Mouse (Mus musculus): ENCODE data around the gene Hand2. TPM values are rescaled to one million over a fixed set of nuclear protein-coding genes. Genes with fewer than 3 reads are reported as not detected.

The Hand2 gene
- total and polyA plus RNA-seq, 3 experiments = not detected

DNA sequence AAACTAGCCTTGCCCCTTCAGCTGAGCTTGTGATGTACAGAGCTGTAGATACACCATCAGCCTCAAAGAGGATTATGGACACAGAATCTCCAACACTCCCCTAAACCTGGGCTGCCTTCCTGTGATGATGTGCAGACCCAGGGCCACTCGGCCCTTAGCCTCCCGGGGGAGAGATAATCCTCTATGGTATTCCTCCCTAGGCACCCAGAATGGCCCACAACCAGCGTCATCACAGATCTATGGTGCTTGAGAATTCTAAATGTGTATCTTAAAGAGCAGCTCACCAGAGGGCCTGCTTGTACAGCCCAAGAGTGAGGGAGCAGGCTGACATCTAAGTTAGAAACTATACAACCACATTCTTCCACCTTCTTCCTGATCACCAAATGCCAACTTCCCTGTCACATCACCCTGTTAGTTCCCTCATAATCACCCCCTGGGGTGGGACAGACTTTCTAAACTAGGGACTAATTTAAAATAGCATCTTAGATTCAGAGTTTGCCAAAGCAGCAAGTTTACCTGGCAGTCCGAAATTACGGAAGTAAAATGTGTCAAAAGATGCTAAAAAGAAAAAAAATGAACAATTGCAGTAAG lies 2.8 kb upstream of the Hand2 start:
- no peak overlapping the region for H3K4me3 ChIP-seq (ENCODE audit: control insufficient read depth in 1 of 2, insufficient read depth in 1 of 2, low read depth in 2 of 2, low read length in 2 of 2)
- no peak overlapping the region for H3K27ac ChIP-seq (ENCODE audit: control insufficient read depth, low read depth, low read length)
- no peak for TF ChIP-seq POLR2AphosphoS5 (IDR thresholded peaks at IDR 0.05; ENCODE audit: borderline replicate concordance, low read depth, low read length)
- TF ChIP-seq NRF1 (IDR thresholded peaks at IDR 0.05; ENCODE audit: insufficient read depth, low read depth, low read length, poor library complexity, severe bottlenecking) = no peak
- no peak overlapping the region for H3K9ac ChIP-seq (ENCODE audit: control insufficient read depth, low read depth, low read length, poor library complexity, severe bottlenecking)
- no peak for DNase-seq (ENCODE audit: low read depth, low spot score)
- no peaks in the 10 kb centered on the region for H3K36me3 ChIP-seq (ENCODE audit: control insufficient read depth in 1 of 2, insufficient read depth in 2 of 2, low read length in 2 of 2)
- no peaks in the 10 kb centered on the region for H3K4me1 ChIP-seq (ENCODE audit: control insufficient read depth in 1 of 2, insufficient read depth in 2 of 2, low read length in 2 of 2)
- H3K9me3 ChIP-seq (replicated peaks; ENCODE audit: insufficient read depth, low read length) = no peaks in the 10 kb centered on the region
- no peaks in the 10 kb centered on the region for H3K27me3 ChIP-seq (ENCODE audit: control insufficient read depth in 1 of 2, insufficient read depth in 2 of 2, low read length in 2 of 2)
- no peaks in the 10 kb centered on the region for H3K79me2 ChIP-seq (ENCODE audit: control insufficient read depth, insufficient read depth, low read length, poor library complexity)

- no peak overlapping the region for H3K27ac ChIP-seq (ENCODE audit: control insufficient read depth, low read depth, low read length)
- no peak for DNase-seq (ENCODE audit: low read depth, low spot score)
- H3K9me3 ChIP-seq (replicated peaks; ENCODE audit: insufficient read depth, low read length) = no peaks in the 10 kb centered on the region
- H3K4me3 ChIP-seq (ENCODE audit: control insufficient read depth in 1 of 2, insufficient read depth in 1 of 2, low read depth in 2 of 2, low read length in 2 of 2) = no peak overlapping the region
- no peaks in the 10 kb centered on the region for H3K4me1 ChIP-seq (ENCODE audit: control insufficient read depth in 1 of 2, insufficient read depth in 2 of 2, low read length in 2 of 2)
- no peak overlapping the region for H3K9ac ChIP-seq (ENCODE audit: control insufficient read depth, low read depth, low read length, poor library complexity, severe bottlenecking)
- H3K27me3 ChIP-seq (ENCODE audit: control insufficient read depth in 1 of 2, insufficient read depth in 2 of 2, low read length in 2 of 2) = no peaks in the 10 kb centered on the region
- no peaks in the 10 kb centered on the region for H3K79me2 ChIP-seq (ENCODE audit: control insufficient read depth, insufficient read depth, low read length, poor library complexity)
- no peak for TF ChIP-seq UBTF (IDR thresholded peaks at IDR 0.05; ENCODE audit: borderline replicate concordance, insufficient read depth, low read depth, low read length)
- no peak for TF ChIP-seq TCF12 (IDR thresholded peaks at IDR 0.05; ENCODE audit: low read depth, low read length)
- TF ChIP-seq MXI1 (IDR thresholded peaks at IDR 0.05; ENCODE audit: low read depth, low read length) = no peak
- TF ChIP-seq BHLHE40 (IDR thresholded peaks at IDR 0.05; ENCODE audit: borderline replicate concordance, low read depth, low read length) = no peak
- TF ChIP-seq POLR2A (IDR thresholded peaks at IDR 0.05; ENCODE audit: control insufficient read depth in 1 of 2, insufficient read depth in 1 of 2, low read depth in 1 of 2, low read length in 2 of 2, poor library complexity in 1 of 2) = no peak
- TF ChIP-seq MYB (IDR thresholded peaks at IDR 0.05; ENCODE audit: low read depth, low read length) = no peak
- H3K36me3 ChIP-seq (ENCODE audit: control insufficient read depth in 1 of 2, insufficient read depth in 2 of 2, low read length in 2 of 2) = no peaks in the 10 kb centered on the region
Observed at GRCm38 (mm10) chr8:57319092-57319980, 1.4 kb upstream of the Hand2 start.

- Histone ChIP-seq H3K36me3 (ENCODE audit: control insufficient read depth in 1 of 2, insufficient read depth in 2 of 2, low read length in 2 of 2) (no peaks in the 10 kb centered on the region), H3K4me1 (ENCODE audit: control insufficient read depth in 1 of 2, insufficient read depth in 2 of 2, low read length in 2 of 2) (no peaks in the 10 kb centered on the region), H3K27me3 (ENCODE audit: control insufficient read depth in 1 of 2, insufficient read depth in 2 of 2, low read length in 2 of 2) (no peaks in the 10 kb centered on the region), H3K9me3 (replicated peaks; ENCODE audit: insufficient read depth, low read length) (no peaks in the 10 kb centered on the region), H3K9ac (ENCODE audit: control insufficient read depth, low read depth, low read length, poor library complexity, severe bottlenecking) (no peak overlapping the region), H3K27ac (ENCODE audit: control insufficient read depth, low read depth, low read length) (no peak overlapping the region), H3K4me3 (ENCODE audit: control insufficient read depth in 1 of 2, insufficient read depth in 1 of 2, low read depth in 2 of 2, low read length in 2 of 2) (no peak overlapping the region), H3K79me2 (ENCODE audit: control insufficient read depth, insufficient read depth, low read length, poor library complexity) (no peaks in the 10 kb centered on the region)
- TF ChIP-seq ZKSCAN1 (IDR thresholded peaks at IDR 0.05; ENCODE audit: low read depth, low read length) = no peak
- no peak for TF ChIP-seq ETS1 (IDR thresholded peaks at IDR 0.05; ENCODE audit: low read depth, low read length)
- TF ChIP-seq MAFK (IDR thresholded peaks at IDR 0.05; ENCODE audit: borderline replicate concordance, low read depth, low read length) = no peak
- TF ChIP-seq BHLHE40 (IDR thresholded peaks at IDR 0.05; ENCODE audit: borderline replicate concordance, low read depth, low read length) = no peak
- TF ChIP-seq MAX (IDR thresholded peaks at IDR 0.05; ENCODE audit: low read length) = no peak
- TF ChIP-seq POLR2A (IDR thresholded peaks at IDR 0.05; ENCODE audit: control insufficient read depth in 1 of 2, insufficient read depth in 1 of 2, low read depth in 1 of 2, low read length in 2 of 2, poor library complexity in 1 of 2) = no peak
- TF ChIP-seq RAD21 (IDR thresholded peaks at IDR 0.05; ENCODE audit: low read depth, low read length) = no peak
- TF ChIP-seq ZC3H11A (IDR thresholded peaks at IDR 0.05; ENCODE audit: low read depth, low read length) = no peak
- TF ChIP-seq JUND (IDR thresholded peaks at IDR 0.05; ENCODE audit: low read depth, low read length) = no peak
- no peak for TF ChIP-seq GABPA (IDR thresholded peaks at IDR 0.05; ENCODE audit: low read depth, low read length)
- TF ChIP-seq POLR2AphosphoS2 (IDR thresholded peaks at IDR 0.05; ENCODE audit: low read length) = no peak
- TF ChIP-seq TCF12 (IDR thresholded peaks at IDR 0.05; ENCODE audit: low read depth, low read length) = no peak
- no peak for TF ChIP-seq USF1 (IDR thresholded peaks at IDR 0.05; ENCODE audit: low read depth, low read length)
- no peak for TF ChIP-seq USF2 (IDR thresholded peaks at IDR 0.05; ENCODE audit: borderline replicate concordance in 1 of 2, insufficient read depth in 1 of 2, low read depth in 1 of 2, low read length in 2 of 2)
- no peak for TF ChIP-seq UBTF (IDR thresholded peaks at IDR 0.05; ENCODE audit: borderline replicate concordance, insufficient read depth, low read depth, low read length)
- TF ChIP-seq MYC (IDR thresholded peaks at IDR 0.05; ENCODE audit: low read depth, low read length) = no peak
- no peak for DNase-seq (ENCODE audit: low read depth, low spot score)
Observed at GRCm38 (mm10) chr8:57319981-57320585, 700 bp upstream of the Hand2 start.
